Mouse (Mus musculus) cerebellum, adult 18-20 months (tissue): ENCODE data around the gene Wrap73.

Source experiments
- DNase-seq, 2 experiments: peaks; one replicate each; pipeline ENCODE4 v3.0.0; 2021

Gene Wrap73

GRCm38 (mm10) chr4:154142211-154143040, at the start of gene Wrap73:
Gene Wrap73, plus strand, starts transcription at chr4:154142372.
- DNase-seq, result peak; percentile 92 to 94

- peak; percentile 61 to 64 for DNase-seq
These were observed 49.0 kb upstream of the Wrap73 start for GRCm38 (mm10) chr4:154093210-154093609.

GRCm38 (mm10) chr4:154096111-154096510, 46.1 kb upstream of the Wrap73 start:
- DNase-seq, result no peak

GRCm38 (mm10) chr4:154099361-154099760, 42.8 kb upstream of the Wrap73 start:
- DNase-seq, result no peak

GRCm38 (mm10) chr4:154103386-154103785, 38.8 kb upstream of the Wrap73 start:
- DNase-seq, result no peak

GRCm38 (mm10) chr4:154103912-154104311, 38.3 kb upstream of the Wrap73 start:
- DNase-seq, result no peak

GRCm38 (mm10) chr4:154105381-154106001, 36.7 kb upstream of the Wrap73 start:
- DNase-seq, result peak; percentile 59 to 75

GRCm38 (mm10) chr4:154106497-154107061, 35.6 kb upstream of the Wrap73 start:
- DNase-seq, result no peak

GRCm38 (mm10) chr4:154109216-154109849, 32.8 kb upstream of the Wrap73 start:
- peak; percentile 72 to 78 for DNase-seq

GRCm38 (mm10) chr4:154109850-154110243, 32.3 kb upstream of the Wrap73 start:
- no peak for DNase-seq

GRCm38 (mm10) chr4:154116421-154116820, 25.8 kb upstream of the Wrap73 start:
- no peak for DNase-seq

GRCm38 (mm10) chr4:154118782-154119181, 23.4 kb upstream of the Wrap73 start:
- peak; percentile 64 to 72 for DNase-seq

GRCm38 (mm10) chr4:154119208-154119607, 23.0 kb upstream of the Wrap73 start:
- peak; percentile 33 for DNase-seq

- DNase-seq, result no peak
These were observed 20.4 kb upstream of the Wrap73 start for GRCm38 (mm10) chr4:154121800-154122199.

GRCm38 (mm10) chr4:154122374-154122773, 19.8 kb upstream of the Wrap73 start:
- DNase-seq, result peak; percentile 31 to 34

GRCm38 (mm10) chr4:154123553-154123952, 18.6 kb upstream of the Wrap73 start:
- DNase-seq, result no peak

- no peak for DNase-seq
These were observed 17.0 kb upstream of the Wrap73 start for GRCm38 (mm10) chr4:154125202-154125601.

- DNase-seq, result no peak
These were observed 14.9 kb upstream of the Wrap73 start for GRCm38 (mm10) chr4:154127273-154127672.

- no peak for DNase-seq
These were observed 12.2 kb upstream of the Wrap73 start for GRCm38 (mm10) chr4:154129950-154130349.

GRCm38 (mm10) chr4:154131894-154132293, 10.3 kb upstream of the Wrap73 start:
- DNase-seq, result no peak

- no peak for DNase-seq
These were observed 7.4 kb upstream of the Wrap73 start for GRCm38 (mm10) chr4:154134803-154135202.

GRCm38 (mm10) chr4:154137139-154137538, 5.0 kb upstream of the Wrap73 start:
- DNase-seq, result no peak

- peak; percentile 51 to 69 for DNase-seq
These were observed 2.4 kb upstream of the Wrap73 start for GRCm38 (mm10) chr4:154139671-154140181.

- DNase-seq, result no peak
These were observed 2.2 kb upstream of the Wrap73 start, which contains the start of gene Trp73 for GRCm38 (mm10) chr4:154140182-154140212. Gene Trp73, minus strand, starts transcription at chr4:154140208.
